Mouse (Mus musculus): ENCODE measurements around the gene Dao. TPM values are rescaled to one million over a fixed set of nuclear protein-coding genes. Genes with fewer than 3 reads are reported as not detected.

Gene Dao
- polyA plus RNA-seq, 1 experiment from 2014 or later, result not detected

GRCm38 (mm10) chr5:113999382-113999781 is 4.1 kb upstream of the Dao start:
- no peak for ATAC-seq (replicated peaks; ENCODE audit: insufficient number of reproducible peaks, insufficient read depth, low FRiP score, low read depth)
- H3K27ac ChIP-seq, result no peak overlapping the region
- H3K4me3 ChIP-seq, result no peak overlapping the region
- no peaks in the 10 kb centered on the region for H3K9me3 ChIP-seq (replicated peaks)
- H3K36me3 ChIP-seq, result no peaks in the 10 kb centered on the region
- WGBS, result 56% methylated on average over 5 of the region's 5 CpGs
- H3K4me2 ChIP-seq, result no peak overlapping the region
- no peaks in the 10 kb centered on the region for H3K27me3 ChIP-seq
- no peak overlapping the region for H3K9ac ChIP-seq
- peaks cover 9% of the 10 kb centered on the region; the same call in 1 of the 2 replicates for H3K4me1 ChIP-seq (replicated peaks)

- Histone ChIP-seq H3K9ac (no peak overlapping the region), H3K27ac (no peak overlapping the region), H3K4me2 (no peak overlapping the region), H3K4me3 (no peak overlapping the region), H3K36me3 (no peaks in the 10 kb centered on the region), H3K4me1 (replicated peaks) (no peaks in the 10 kb centered on the region), H3K27me3 (no peaks in the 10 kb centered on the region), H3K9me3 (replicated peaks) (no peaks in the 10 kb centered on the region)
- ATAC-seq (replicated peaks; ENCODE audit: insufficient number of reproducible peaks, insufficient read depth, low FRiP score, low read depth), result no peak
- 77% methylated on average over 11 of the region's 11 CpGs for WGBS
Measured at GRCm38 (mm10) chr5:114004573-114004972, 1.1 kb downstream of the Dao start.

GRCm38 (mm10) chr5:114005100-114005499 is 1.6 kb downstream of the Dao start:
- Histone ChIP-seq H3K36me3 (no peaks in the 10 kb centered on the region), H3K4me2 (no peak overlapping the region), H3K27ac (no peak overlapping the region), H3K9ac (no peak overlapping the region), H3K4me3 (no peak overlapping the region), H3K4me1 (replicated peaks) (no peaks in the 10 kb centered on the region), H3K9me3 (replicated peaks) (no peaks in the 10 kb centered on the region), H3K27me3 (no peaks in the 10 kb centered on the region)
- ATAC-seq (replicated peaks; ENCODE audit: insufficient number of reproducible peaks, insufficient read depth, low FRiP score, low read depth), result no peak
- WGBS, result 78% methylated on average over 5 of the region's 5 CpGs

- ATAC-seq (replicated peaks; ENCODE audit: insufficient number of reproducible peaks, insufficient read depth, low FRiP score, low read depth), result no peak
- Histone ChIP-seq H3K27ac (no peak overlapping the region), H3K4me3 (no peak overlapping the region), H3K9ac (no peak overlapping the region), H3K4me2 (no peak overlapping the region), H3K36me3 (no peaks in the 10 kb centered on the region), H3K27me3 (no peaks in the 10 kb centered on the region), H3K4me1 (replicated peaks) (no peaks in the 10 kb centered on the region), H3K9me3 (replicated peaks) (no peaks in the 10 kb centered on the region)
- 63% methylated on average over 4 of the region's 4 CpGs for WGBS
Measured at GRCm38 (mm10) chr5:114006974-114007373, 3.5 kb downstream of the Dao start.

DNA sequence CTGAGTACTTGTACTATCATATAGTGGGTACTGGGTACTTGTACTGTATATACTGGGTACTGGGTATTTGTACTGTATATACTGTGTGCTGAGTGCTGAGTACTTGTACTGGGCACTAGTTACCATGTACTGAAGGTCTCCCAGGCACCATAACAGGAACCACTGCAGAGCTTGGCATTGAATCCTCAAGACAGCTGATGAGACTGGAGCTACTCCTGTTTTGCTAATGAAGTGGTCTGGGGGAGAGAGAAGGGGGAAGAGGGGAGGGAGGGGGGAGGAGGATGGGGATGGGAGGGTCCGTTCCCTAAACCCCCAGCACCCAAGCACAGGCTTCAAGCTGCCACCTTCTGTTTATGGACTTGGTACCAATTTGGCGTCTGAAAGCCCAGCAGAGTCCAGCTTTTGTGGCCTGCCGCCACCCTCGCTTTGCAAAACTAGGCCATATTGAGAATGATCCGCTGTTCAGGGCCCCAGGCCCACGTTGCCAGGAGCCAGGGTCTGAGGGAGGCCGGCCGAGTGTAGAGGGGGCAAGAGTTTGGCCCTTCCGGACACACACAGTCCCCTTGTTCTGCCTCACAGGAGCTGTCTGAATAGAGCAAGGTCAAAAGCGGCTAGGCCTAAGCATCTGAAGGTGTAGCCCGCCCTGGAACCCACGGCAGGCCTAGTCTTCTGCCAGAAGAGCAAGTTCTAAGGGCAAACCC is 4.4 kb downstream of the Dao start:
- 84% methylated on average over 12 of the region's 12 CpGs for WGBS
- Histone ChIP-seq H3K27me3 (no peaks in the 10 kb centered on the region), H3K4me2 (no peak overlapping the region), H3K4me1 (replicated peaks) (no peaks in the 10 kb centered on the region), H3K27ac (no peak overlapping the region), H3K36me3 (no peaks in the 10 kb centered on the region), H3K4me3 (no peak overlapping the region), H3K9me3 (replicated peaks) (no peaks in the 10 kb centered on the region), H3K9ac (no peak overlapping the region)
- no peak for ATAC-seq (replicated peaks; ENCODE audit: insufficient number of reproducible peaks, insufficient read depth, low FRiP score, low read depth)

DNA sequence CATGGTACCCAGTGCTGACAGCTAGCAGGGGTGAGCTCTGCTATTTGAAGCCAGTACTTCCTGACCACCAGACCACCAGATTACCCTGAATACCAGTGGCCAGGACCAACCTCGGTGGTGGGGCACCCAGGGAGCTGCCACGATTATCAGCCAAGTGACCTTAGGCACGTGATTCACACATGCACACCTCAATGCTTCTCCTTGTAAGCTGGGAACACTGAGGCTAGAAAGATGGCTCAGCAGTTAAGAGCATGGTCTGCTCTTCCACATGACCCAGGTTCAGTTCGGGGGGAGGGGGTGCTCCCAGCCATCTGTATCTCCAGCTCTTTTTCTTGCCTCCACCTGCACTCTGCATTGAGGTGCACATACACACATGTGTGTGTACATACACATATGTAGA is 5.5 kb downstream of the Dao start:
- Histone ChIP-seq H3K9ac (no peak overlapping the region), H3K4me1 (replicated peaks) (no peaks in the 10 kb centered on the region), H3K27ac (no peak overlapping the region), H3K36me3 (no peaks in the 10 kb centered on the region), H3K4me3 (no peak overlapping the region), H3K9me3 (replicated peaks) (no peaks in the 10 kb centered on the region), H3K4me2 (no peak overlapping the region), H3K27me3 (no peaks in the 10 kb centered on the region)
- WGBS, result 48% methylated on average over 4 of the region's 4 CpGs
- no peak for ATAC-seq (replicated peaks; ENCODE audit: insufficient number of reproducible peaks, insufficient read depth, low FRiP score, low read depth)

- no peak overlapping the region for H3K4me3 ChIP-seq
- no peaks in the 10 kb centered on the region for H3K4me1 ChIP-seq (replicated peaks)
- H3K27me3 ChIP-seq, result no peaks in the 10 kb centered on the region
- ATAC-seq (replicated peaks; ENCODE audit: insufficient number of reproducible peaks, insufficient read depth, low FRiP score, low read depth), result no peak
- no peaks in the 10 kb centered on the region for H3K9me3 ChIP-seq (replicated peaks)
- 62% methylated on average over 7 of the region's 7 CpGs for WGBS
- H3K4me2 ChIP-seq, result no peak overlapping the region
- H3K36me3 ChIP-seq, result no peaks in the 10 kb centered on the region
- H3K27ac ChIP-seq, result no peak overlapping the region
- no peak overlapping the region for H3K9ac ChIP-seq
Measured at GRCm38 (mm10) chr5:114015121-114015520, 11.6 kb downstream of the Dao start.

- Histone ChIP-seq H3K36me3 (no peaks in the 10 kb centered on the region), H3K27ac (no peak overlapping the region), H3K9me3 (replicated peaks) (no peaks in the 10 kb centered on the region), H3K4me2 (no peak overlapping the region), H3K27me3 (0 out of 2 replicates have a peak, but pooled peaks cover 5% of the 10 kb centered on the region), H3K4me3 (no peak overlapping the region), H3K9ac (no peak overlapping the region), H3K4me1 (replicated peaks) (no peaks in the 10 kb centered on the region)
- 51% methylated on average over 6 of the region's 6 CpGs for WGBS
- no peak for ATAC-seq (replicated peaks; ENCODE audit: insufficient number of reproducible peaks, insufficient read depth, low FRiP score, low read depth)
Measured at GRCm38 (mm10) chr5:114024390-114024789, 20.9 kb downstream of the Dao start.

DNA sequence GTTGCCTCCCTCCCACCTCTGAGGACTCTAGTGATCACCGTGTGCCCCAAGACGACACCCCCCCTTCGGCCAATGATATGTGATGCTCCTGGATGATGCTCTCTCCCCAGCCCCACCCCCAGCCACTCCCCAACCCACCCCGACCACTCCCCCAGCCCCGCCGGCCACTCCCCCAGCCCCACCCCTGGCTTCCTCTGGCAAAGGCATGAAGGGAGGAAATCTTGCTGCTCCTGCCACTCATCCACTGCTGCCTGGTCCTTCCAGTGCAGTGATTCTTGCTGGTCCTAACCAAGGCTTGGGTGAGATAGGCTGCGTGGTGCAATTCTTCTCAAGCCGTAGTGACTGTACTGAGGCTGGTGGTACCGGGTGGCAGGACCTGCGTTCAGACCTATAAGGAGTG is 21.4 kb downstream of the Dao start:
- H3K4me2 ChIP-seq, result no peak overlapping the region

GRCm38 (mm10) chr5:114027217-114027944 is 23.9 kb downstream of the Dao start:
- 82% methylated on average over 12 of the region's 12 CpGs for WGBS
- no peak overlapping the region for H3K27ac ChIP-seq
- H3K4me1 ChIP-seq (replicated peaks), result no peaks in the 10 kb centered on the region
- no peak overlapping the region for H3K4me2 ChIP-seq
- no peaks in the 10 kb centered on the region for H3K9me3 ChIP-seq (replicated peaks)
- H3K27me3 ChIP-seq, result 0 out of 2 replicates have a peak, but pooled peaks cover 5% of the 10 kb centered on the region
- no peaks in the 10 kb centered on the region for H3K36me3 ChIP-seq
- no peak overlapping the region for H3K9ac ChIP-seq
- H3K4me3 ChIP-seq, result no peak overlapping the region
- ATAC-seq (replicated peaks; ENCODE audit: insufficient number of reproducible peaks, insufficient read depth, low FRiP score, low read depth), result no peak

More for the DNA sequence above, 21.4 kb downstream of the Dao start:
- Histone ChIP-seq H3K4me1 (replicated peaks) (no peaks in the 10 kb centered on the region), H3K36me3 (no peaks in the 10 kb centered on the region), H3K27ac (no peak overlapping the region), H3K9me3 (replicated peaks) (no peaks in the 10 kb centered on the region), H3K27me3 (0 out of 2 replicates have a peak, but pooled peaks cover 5% of the 10 kb centered on the region), H3K4me3 (no peak overlapping the region), H3K9ac (no peak overlapping the region)
- ATAC-seq (replicated peaks; ENCODE audit: insufficient number of reproducible peaks, insufficient read depth, low FRiP score, low read depth), result no peak
- 6% methylated on average over 10 of the region's 10 CpGs for WGBS

GRCm38 (mm10) chr5:114028111-114028510 is 24.6 kb downstream of the Dao start:
- Histone ChIP-seq H3K4me3 (no peak overlapping the region), H3K36me3 (no peaks in the 10 kb centered on the region), H3K9me3 (replicated peaks) (no peaks in the 10 kb centered on the region), H3K27ac (no peak overlapping the region), H3K4me1 (replicated peaks) (no peaks in the 10 kb centered on the region), H3K4me2 (no peak overlapping the region), H3K27me3 (0 out of 2 replicates have a peak, but pooled peaks cover 5% of the 10 kb centered on the region), H3K9ac (no peak overlapping the region)
- ATAC-seq (replicated peaks; ENCODE audit: insufficient number of reproducible peaks, insufficient read depth, low FRiP score, low read depth), result no peak
- 83% methylated on average over 12 of the region's 12 CpGs for WGBS
